Mouse (Mus musculus) left cerebral cortex, adult 18-20 months (tissue): Measurements from ENCODE around the gene Rnaset2b. TPM values are rescaled to one million over a fixed set of nuclear protein-coding genes. Genes with fewer than 3 reads are reported as not detected.

Experiments
- total RNA-seq, 2 experiments: library from RNA; stranded (reverse); gene quantifications; 2 replicates each; pipeline ENCODE4 v1.2.3; 2021

Gene Rnaset2b
- total RNA-seq, 2 experiments from 2014 or later = 43.6 to 44.5 TPM

Other genes starting within 250 kb of the Rnaset2b start
- gene Ezr, start 187.8 kb upstream of the Rnaset2b start, total RNA-seq = 10 to 100 TPM; 42.4 to 46.8 TPM
- 10 to 100 TPM; 30.1 to 31.0 TPM for gene Rsph3b, start 22.0 kb upstream of the Rnaset2b start, total RNA-seq
- gene Tagap1, start 9.5 kb upstream of the Rnaset2b start, total RNA-seq = 10 to 100 TPM; 32.2 to 32.9 TPM
- under 1 TPM; 0.23 to 0.70 TPM for gene Gm49721, start 8.3 kb downstream of the Rnaset2b start, total RNA-seq
- 1 to 10 TPM; 1.4 to 1.9 TPM for gene Gm1604a, start 54.9 kb downstream of the Rnaset2b start, total RNA-seq
- gene Rps6ka2, start 199.5 kb downstream of the Rnaset2b start, total RNA-seq = 10 to 100 TPM; 59.6 to 60.0 TPM